Mouse (Mus musculus) mouse embryonic stem cell (cell line): Measurements from ENCODE around the gene Mcoln1.

Experiments used
- in situ Hi-C, 2 experiments: fragments of 300-500 bp; cut with MboI; formaldehyde crosslinking; loops; 1 replicate in 1 of 2; 3 replicates in 1 of 2; pipeline ENCODE4 v1.14.3; 2019 to 2020; ENCODE audit warnings: low sequenced_read_pairs in 2 of 2, low pct_unique_long_range_greater_than_20kb in 1 of 2, mixed read lengths in 1 of 2; ENCODE audit not compliant: unreplicated experiment in 1 of 2

Mcoln1 gene

DNA sequence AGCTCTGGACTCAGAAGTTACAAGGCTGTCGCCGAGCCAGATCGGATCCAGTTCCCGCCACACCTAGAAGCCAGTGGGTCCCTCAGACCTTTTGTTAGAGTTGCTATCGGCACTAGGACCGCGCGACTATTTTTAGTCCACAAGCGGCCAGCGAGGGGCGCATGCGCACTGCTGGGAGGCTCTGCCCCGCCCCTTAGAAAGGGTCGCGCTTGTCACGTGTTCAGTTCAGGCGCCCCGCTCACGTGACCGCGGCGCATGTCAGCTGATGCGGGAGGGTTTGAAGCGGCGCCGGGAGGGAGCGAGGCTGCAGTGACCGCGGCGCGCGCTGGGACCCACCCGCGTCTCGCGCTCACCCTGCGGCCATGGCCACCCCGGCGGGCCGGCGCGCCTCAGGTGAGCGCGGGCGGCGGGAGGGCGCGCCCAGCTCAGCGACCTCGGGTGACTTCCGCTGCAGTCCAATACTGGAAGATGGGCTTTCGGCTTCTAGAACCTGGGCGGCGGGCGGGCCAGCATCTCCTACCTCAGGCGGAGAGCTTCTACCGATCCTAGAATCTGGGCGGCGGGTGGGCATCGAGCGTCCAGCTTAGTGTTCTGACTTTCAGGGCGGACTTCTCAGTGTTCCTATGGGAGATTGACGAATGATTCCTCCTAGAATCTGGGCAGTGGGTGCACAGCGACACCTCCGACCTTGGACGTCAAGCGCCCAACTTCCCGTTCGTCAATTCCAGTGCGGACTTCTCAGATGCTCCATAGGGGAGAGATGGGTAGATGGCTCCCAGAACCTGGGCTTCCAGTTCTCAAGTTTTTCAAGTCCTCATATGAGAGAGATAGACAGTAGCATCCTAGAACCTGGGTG is at the start of gene Mcoln1:
Gene Mcoln1 (plus strand): TSS at position 223 of the 856 bp plus-strand sequence.
- in situ Hi-C loops: no loop called here

DNA sequence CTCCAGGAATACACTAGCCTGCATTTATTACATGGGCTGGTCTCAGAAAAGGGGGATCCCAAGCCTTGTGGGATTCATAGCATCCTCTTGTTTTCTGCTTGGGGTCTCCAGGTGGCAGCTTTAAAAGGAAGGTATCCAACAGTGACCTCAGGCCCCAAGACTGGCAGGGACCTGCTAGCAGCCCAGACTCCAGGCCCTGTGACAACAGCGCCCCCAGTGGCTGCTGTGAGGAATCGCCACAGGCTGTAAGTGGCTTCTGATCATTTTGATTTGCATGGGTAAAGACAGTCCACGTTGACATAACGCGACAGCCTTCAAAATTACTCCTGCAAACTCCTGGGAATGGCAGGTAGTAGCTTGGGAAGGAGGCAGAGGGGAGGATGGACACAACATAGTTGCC is 49.6 kb upstream of the Mcoln1 start:
- in situ Hi-C loops: no loop called here

DNA sequence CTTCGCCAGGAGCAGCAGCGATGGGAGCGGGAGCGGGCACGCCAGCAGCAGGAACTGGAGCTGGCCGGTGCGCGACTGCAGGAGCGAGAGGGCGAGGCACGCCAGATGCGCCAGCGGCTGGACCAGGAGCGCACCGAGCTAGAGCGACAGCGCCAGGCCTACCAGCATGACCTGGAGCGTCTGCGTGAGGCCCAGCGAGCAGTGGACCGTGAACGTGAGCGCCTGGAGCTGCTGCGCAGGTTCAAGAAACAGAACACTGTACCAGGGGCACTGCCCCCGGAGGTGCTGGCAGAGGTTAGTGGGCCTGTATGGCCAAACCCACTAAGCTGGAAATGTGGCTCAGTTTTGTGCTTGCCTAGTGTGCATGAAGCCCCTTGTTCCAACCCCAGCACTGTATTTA is 48.3 kb upstream of the Mcoln1 start:
- in situ Hi-C loops: no loop called here

DNA sequence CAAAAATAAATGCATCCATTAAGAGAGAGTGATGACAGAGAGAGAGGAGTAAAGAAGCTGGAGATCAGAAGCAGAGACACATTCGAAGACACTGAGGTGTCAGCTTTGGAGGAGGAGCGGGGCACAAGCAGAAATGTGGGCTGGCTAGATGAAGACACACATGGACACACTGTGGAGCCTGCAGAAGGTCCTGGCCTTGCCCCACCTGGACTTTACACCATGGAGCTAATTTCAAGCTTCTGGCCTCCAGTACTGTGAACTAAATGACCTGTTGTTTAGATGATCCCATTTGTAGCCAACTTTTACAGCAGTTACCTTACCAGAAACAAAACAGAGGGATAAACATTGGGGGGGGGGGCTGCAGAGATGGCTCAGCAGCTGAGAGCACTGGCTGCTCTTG is 37.0 kb upstream of the Mcoln1 start:
- in situ Hi-C loops: no loop called here

DNA sequence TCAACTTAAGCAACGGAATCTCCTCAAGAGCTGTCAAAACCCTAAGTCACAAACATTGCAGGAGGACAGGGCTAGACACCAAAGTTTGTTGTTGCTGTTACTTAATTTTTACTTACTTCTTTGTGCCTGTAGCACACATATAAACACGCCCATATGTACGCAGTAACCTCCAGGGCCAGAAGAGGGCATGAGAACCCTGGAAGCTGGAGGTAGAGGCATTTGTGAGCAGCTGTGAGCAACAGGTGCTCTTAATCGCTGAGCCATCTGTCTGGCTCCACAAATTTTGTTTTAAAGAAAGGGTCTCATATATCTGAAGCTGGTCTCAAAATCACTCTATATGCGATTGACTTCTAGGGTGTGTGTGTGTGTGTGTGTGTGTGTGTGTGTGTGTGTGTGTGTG is 35.9 kb upstream of the Mcoln1 start:
- in situ Hi-C loops: no loop called here

DNA sequence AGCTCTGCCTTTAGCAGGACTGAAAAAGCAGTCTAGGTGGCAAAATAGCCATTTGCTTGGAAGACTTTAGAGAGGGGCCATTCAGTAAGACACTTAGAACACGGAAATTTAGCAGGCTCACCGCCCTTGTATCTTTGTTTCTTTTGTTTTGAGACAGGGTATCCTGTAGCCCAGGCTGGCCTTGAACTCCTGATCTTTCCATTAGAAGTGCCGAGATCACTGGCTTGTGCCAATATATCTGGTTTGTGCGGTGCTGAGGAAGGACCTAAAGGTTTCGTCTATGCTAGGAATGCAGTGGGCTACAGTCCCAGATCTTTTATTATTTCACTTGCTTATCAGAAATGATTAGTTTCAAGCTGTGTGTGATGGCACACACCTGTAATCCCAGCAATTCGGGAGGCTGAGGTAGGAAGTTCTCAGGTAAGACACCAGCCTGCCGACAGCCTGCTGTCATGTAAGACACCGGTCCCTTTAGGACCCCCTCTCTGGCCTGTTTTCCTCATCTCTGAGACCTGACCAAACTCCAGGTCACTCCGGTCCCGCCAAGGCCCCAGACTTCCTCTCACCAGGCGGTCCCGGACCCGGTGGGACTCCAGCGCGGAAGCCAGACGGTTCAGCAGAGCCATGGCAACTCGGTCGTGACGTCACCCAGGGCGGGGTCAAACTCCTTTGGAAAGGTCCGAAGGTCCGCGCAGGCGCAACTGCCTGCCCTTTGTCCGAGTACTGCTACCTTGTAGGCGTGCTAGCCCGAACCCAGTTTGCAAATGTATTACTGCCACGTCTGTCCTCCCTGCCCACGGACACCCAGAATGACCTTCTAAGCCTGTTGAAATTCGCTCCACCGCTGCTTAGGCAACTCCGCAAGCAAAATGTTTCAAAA is 33.0 kb upstream of the Mcoln1 start, which contains the start of gene Pex11g:
Gene Pex11g (minus strand): TSS at position 675 of the 880 bp plus-strand sequence.
- in situ Hi-C loops: no loop called here

DNA sequence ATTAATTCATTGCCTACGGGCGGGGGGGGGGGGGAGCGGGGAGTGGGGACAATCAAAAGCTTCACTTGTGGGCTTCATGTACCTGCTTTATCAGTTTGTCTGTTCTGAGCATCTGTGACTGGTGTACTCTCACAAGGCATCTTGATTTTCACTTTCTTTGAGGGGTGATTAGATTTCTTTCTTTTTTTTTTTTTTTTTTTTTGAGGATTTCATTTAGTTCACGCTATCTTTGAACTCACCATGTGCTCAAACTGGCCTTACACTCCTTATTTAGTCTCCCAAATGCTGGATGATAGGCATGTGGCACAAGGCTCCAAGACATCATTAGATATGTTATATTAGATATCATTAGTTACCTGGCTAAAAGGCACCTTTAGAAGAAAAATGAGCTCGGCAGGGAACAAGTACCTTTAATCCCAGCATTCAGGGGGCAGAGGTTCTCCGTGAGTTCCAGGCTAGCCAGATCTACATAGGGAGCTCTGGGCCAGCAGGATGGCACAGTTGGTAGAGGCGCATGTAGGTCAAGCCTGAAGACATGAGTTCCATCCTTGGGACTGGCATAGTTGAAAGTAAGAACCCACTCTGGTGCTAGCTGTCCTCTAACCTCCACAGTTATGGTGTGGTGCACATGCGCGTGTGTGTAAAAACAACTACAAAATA is 32.2 kb upstream of the Mcoln1 start:
- in situ Hi-C loops: no loop called here

DNA sequence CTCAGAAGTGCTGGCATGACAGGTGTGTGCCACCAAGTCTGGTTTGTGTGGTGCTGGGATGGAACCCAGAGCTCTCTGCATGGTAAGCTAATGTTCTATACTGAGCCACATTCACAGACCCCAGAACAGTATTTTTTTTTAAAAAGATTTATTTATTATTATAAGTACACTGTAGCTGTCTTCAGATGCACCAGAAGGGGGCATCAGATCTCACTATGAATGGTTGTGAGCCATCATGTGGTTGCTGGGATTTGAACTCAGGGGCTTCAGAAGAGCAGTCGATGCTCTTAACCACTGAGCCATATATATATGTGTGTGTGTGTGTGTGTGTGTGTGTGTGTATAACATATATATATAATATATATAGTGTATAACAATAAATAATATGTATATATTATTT is 31.4 kb upstream of the Mcoln1 start:
- in situ Hi-C loops: no loop called here

DNA sequence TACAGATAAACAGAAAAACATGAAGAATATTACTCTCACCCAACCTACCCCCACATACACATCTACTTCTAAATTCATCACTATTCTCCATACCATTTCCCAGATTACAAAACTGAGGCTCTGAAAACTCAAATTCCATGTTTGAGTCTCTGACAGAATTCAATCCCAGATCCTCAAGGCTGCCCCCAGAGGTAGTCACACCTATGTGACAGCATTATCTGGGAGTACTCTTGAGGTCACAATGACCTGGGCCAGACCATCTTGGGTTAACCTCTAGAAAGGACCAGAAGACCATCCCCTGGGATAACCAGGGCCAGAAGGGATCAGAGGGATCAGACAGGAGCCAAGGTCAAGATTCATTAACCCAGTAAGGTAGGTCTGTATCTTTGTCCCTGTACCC is 29.7 kb upstream of the Mcoln1 start, which contains the start of gene Tex45:
Gene Tex45 (plus strand): TSS at position 301 of the 400 bp plus-strand sequence.
- in situ Hi-C loops: no loop called here

DNA sequence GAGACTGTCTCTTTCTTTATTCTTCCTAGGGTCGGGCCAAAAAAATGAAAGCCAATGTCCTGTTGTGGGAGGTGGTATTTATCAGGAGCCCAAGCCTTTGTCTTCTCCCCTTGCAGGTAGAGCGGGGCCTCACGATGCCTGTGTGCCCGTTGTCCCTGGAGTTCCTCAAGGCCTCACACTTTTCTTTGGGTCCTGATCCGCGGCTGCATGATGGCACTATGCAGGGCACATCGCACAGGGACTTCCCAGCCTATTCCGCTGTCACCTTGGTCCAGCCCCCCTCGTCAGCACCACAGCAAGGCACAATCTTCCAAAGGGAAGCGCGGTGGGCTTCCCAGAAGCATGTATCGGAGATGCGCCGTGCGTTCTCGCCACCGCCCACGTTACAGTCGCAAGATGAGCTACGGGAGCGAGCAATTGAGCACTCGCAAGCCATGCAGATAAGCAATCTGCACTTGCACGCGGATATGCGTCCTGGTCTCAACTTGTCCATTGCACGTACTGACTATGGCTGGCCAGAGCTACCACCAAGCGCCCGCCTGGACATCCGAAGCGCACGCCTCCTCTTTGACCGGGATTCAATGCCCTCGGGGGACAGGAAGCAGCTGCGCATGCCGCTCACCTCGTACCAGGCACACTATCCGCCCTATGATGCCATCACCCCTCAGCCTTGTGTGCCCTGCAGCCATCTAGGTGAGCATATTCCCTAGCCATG is 24.4 kb upstream of the Mcoln1 start:
- in situ Hi-C loops: no loop called here

DNA sequence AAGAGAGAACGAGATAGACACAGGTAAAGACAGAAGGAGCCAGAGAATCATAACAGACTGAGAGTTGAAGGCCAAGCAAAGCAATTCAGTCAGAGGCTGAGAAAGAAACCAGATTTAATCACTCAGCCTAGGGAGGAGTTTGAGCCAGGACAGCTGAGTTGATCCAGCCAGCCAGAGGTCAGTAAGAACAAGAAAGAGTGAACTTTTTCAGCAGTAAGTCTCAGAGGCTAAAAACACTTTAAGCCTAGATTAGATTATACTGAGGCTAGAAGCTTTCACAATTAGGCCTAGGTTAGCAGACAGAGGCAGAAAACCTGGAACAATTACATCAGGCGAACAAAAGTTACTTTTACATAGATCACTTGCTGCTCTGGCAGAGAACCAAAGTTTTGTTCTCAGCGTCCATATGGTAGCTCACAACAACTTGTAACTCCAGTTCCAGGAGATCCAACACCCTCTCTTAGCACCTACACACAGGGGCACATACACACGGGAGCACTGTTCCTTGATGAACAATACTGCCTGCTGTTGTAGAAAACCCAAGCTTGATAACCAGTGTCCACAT is 20.0 kb upstream of the Mcoln1 start:
- in situ Hi-C loops: no loop called here

DNA sequence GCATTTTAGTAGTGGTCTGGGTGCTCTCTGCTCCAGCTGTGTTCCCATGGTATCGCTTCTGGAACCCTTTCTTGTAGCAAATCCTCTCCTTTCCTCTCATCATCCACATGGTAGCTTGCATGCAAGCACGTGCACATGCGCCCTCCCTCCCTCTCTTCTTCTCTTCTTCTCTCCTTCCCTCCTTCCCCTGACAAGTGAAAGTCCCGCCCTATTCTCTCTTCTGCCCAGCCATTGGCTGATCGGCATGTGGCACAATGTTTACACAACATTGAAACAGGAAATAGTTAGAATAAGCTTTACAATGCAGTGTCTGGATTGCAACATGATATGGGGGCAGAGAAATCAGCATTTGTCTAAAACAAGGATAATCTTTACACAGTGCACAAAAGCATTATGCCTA is 18.7 kb upstream of the Mcoln1 start:
- in situ Hi-C loops: no loop called here

DNA sequence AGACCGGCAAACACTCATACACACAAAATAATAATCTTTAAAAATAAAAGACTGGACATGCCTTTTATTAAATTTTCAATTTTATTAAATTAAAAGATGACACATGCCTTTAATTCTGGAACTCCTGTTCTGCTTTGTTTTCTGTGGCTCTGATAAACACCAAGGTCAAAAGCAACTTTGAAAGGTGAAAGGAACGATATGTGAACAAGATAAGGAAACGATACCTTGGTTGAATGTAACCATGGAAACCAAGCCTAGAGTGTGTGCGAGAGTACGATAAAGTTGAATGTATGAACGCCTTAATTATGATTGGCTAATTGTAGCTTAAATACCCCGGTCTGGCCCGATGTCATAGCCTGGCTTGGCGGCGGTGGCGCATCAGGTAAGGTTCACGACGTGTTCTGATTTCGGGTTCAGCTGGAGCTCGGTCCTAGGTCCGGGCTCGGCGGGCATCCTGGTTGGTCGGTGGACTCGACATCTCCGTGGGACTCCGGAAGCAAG is 18.0 kb upstream of the Mcoln1 start:
- in situ Hi-C loops: no loop called here

DNA sequence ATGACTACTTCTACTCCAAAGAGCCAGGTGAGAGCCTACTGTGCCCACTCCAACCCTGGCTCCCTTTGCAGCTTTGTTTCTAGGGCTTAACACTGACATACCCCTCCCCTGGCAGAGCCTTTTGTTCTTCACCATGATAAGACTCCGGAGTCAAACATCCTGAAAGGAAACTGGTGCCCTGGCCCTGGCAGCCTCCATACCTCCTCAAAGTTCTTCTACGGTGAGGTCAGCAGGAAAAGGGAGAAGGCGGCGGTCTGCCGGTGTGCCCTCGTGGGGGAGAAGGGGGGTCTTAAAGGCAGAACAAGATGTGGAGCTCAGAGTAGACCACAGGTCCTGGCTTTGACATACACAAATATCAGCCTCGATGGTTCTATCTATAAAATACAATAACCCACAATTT is 16.7 kb upstream of the Mcoln1 start:
- in situ Hi-C loops: no loop called here

DNA sequence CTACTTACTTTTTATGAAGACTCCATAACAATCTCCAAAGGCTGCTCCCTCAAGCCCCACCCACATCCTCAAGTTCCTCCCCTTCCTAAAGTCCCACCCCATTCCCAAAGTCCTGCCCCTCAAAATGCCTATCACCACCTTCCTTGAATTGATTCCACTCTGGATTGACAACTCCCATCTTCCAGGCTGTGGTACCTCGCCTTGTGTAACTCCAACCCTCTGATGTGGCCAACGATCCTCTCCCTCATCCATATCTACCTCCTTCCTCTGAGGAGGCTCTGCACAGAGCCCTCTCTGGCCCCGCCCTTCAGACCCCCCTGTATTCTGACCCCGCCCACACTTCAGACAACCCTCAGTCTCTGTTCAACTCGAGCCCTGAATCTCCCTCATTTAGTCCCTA is 15.1 kb upstream of the Mcoln1 start:
- in situ Hi-C loops: no loop called here

DNA sequence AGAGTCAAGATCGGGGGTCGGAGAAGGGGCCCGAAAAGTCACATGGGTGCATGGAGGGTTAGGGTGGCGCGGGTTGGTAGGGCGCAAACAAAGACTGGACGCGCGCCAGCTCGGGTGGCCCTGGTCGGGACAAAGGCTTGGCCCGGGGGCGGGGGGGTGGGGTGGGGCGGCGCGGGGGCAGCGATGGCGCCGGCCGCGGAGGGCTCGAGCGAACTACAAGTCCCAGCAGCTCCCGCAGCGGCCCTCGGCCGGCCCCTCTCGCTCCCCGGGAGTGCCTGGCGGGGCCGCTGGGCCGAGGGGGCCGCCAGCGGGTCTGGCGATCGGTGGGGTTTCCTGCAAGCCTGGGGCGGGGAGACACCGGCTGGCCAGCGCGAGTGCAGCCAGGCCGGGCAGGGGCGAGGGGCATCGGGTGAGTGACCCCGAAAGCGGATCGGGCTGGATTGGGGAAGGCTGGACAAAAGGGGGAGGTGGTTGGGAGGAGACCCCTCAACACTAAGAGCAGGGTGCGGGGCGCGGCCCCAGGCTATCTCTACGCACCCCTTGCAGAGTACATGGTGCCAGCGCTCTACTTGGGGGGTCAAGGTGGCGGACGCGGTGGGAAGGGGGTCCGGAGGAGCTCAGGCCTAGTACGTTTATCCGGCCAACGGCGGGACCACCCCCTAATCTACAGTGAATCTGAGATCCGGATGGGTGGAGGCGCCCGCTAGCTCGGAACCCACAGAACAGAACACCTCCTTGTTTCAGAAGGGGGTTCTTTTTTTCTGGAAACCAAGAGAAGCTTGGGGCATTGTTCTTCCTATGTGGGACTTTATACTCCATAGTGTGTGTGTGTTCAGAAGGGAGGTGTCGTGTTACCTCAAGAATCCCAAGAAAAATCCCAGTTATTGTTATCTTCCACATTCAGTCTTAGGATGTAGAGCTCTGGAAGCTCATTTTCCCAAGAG is 7.1 kb upstream of the Mcoln1 start, which contains the start of gene Zfp358:
Gene Zfp358 (plus strand): TSS at position 238 of the 944 bp plus-strand sequence.
- in situ Hi-C loops: no loop called here

DNA sequence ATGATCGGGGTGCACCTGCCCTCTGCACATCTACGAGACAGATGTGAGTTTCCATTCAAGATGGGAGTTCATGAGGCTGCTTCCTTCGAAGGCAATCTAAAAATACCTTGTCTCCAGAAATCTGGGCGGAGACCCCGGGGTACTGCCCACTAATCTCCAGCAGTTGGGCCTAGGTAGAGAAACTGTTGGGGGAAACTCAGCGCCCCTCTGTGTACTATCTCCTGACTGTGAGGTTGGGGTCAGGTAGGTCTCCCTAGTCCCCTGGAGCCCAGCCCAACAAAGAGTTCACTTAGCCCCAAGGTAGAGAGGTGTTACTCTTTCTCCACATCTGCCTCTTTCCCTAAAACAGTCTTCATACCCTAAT is 6.4 kb upstream of the Mcoln1 start:
- in situ Hi-C loops: no loop called here
